Mouse (Mus musculus): ENCODE measurements at regions not wholly inside any gene's neighbourhood (a gene's known extent, or its start where the extent isn't known, plus 50 kb on each side); places are given as distances from the start of the nearest gene placed in this dataset.
A peak's percentile ranks its signal among the peaks of the same experiment; 100 is the strongest.

DNA sequence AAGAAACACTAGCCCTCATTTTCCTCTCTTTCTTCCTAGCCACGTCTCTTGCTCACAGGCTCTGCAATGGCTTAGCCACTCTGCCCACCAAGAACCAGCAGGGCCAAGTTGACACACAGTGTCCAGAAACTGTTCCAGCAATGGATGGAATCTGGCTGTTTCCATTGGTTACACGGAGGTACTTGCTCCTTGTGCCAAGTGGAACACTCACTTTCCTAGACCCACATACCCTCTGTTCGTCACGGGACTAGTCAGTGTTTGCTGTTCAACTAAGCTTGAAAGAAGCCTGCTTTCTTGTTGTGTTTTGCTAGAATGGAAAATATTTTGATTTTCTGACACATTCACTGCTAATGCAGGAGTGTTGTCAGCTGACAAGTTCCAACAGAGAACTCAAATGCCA is 575.7 kb upstream of the Gulo start:
- no peak for DNase-seq (ENCODE audit: low spot score in 2 of 2)

DNA sequence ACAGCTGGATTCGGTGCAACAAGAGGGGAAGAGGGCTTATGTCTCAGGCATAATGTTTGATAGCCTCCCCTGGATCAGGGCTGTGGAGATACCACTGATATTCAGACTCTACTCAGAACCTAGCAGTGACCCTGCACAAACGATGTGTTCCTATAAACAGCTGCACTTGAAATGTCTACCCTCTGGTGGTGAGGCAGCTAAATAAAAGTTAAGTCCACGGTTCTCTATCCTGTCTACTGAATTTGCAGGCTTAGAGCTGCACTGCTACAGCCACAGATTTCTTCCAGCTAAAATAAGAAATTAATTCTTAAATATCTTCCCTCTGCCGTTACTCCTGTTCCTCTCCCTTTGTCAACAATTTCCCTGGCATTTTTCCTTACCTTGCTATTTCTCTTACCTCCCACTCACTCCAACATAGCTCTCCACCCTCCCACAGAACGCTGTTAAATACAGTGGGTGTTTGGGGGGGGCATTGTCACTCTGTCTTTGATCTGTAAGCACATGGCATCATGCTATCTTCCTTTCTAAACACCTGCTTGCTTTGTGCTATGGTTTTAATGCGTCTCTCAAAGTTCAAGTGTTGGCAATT is 571.0 kb upstream of the Gulo start:
- DNase-seq (ENCODE audit: low spot score in 2 of 2) = no peak

DNA sequence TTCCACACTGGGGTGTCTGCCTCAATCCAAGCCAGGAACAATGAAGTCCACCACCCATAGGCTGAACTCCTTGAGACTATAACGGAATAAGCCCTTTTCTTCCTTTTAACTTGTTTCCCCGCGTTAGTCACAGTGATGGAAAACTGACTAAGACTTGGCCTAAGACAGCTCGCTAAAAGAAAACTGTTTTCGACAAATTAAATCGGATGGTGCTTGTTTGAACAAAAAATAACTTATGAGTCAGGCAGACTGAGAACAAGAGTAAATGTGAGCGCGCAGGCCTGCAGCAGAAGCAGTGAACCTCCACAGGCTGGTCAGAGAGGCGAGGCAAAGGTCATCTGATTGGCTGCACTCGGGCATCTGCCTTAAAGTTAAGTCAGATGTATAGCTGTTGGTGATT is 557.6 kb upstream of the Gulo start:
- DNase-seq (ENCODE audit: low spot score in 2 of 2) = no peak

DNA sequence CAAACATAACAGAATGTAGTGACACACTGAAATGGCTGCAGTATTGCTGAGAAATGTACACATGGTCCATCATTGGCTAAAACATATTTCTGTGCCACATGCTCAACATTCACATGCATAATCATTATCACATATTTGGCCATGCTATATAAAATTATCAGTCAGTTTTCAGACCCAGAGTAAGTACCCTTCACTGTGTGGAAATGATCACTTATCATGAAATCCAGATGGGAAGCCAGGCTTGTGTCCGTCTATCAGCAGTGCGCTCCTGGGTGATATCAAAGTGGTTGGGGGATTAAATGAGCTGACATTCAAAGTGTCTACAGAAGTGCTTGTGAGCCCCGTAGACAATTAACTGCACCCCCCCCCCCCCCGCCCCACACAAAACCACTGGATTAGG is 553.7 kb upstream of the Gulo start:
- no peak for DNase-seq (ENCODE audit: low spot score in 2 of 2)

DNA sequence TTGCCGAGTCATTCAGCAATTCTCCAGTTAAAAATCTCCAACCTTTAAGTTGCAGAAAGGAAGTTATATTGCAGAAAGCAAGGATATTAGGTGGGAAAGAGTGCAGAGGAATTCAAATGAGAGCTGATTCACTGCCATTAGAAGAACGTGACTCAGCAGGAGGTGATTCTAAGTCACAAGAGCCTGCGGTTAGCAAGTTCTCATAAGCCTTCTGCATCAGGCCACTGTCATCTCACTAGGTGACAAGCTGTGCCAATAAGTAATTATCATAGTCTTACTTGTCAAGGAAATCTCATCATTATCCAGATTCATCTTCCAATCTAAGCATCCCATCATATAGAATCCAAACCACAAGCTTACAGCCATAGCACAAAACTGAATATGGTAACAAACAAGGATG is 552.7 kb upstream of the Gulo start:
- no peak for DNase-seq (ENCODE audit: low spot score in 2 of 2)

DNA sequence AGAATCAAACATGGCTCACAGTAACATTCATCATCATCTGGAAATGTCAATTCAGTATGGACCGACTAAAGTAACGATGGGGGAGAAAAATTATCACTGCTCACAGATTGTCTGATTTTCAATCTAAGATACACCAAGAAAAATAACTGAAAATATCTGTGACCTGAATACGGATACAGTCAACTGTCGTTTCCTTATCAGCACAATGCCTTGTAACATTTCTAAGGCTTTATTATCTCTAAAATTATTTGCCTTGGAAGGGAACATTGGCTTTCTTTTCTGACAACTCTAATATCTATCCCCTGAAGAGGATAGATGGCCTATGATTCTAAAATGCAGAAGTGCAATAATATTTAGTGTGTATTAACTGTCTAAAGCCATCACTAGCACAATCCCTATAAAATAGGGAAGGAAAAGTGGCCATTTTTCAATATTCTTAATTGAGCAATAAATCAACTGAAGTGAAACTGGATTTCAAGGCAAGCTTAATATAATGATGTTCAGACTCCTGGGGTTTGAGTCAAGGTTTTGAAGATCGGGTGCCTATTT is 552.1 kb upstream of the Gulo start:
- no peak for DNase-seq (ENCODE audit: low spot score in 2 of 2)

DNA sequence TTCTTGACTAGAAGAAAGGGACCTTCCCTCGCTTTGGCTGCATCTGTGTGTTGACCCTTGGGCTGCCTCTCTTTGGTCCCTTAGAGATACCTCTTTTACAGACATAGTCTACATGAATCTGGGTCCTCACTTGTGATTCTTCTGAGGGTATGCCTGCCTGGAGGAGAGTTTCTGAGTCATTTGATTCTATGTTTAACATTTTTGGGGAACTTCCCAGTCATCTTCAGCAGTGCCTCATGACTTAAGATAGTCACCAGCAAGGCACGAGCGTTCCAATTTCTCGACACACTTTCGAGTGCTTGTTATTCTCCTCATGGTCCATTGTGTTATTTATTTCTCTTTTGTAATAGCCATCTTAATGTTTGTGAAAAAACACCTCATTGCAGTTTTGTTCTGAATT is 549.4 kb upstream of the Gulo start:
- DNase-seq (ENCODE audit: low spot score in 2 of 2) = no peak

DNA sequence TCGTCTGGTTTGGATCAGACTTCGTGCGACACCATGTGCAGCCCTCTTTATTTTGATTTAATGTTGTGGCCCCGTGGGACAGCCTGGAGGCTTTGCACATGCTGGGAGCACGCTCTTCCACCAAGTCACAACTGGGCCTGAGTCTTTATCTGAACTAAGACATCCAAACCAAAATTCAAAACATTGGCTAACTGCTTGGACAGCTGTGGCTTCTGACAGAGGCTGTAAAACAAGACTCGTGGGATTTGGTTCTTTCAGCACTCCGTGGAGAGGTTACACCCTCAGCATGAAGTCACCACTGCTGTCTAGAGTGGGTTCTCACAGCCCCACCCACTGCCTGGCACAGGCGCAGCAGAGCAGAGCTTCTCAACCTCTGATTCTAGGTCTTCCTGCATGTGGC is 548.6 kb upstream of the Gulo start:
- DNase-seq (ENCODE audit: low spot score in 2 of 2) = peak in 1 of 2 experiments; percentile 31

DNA sequence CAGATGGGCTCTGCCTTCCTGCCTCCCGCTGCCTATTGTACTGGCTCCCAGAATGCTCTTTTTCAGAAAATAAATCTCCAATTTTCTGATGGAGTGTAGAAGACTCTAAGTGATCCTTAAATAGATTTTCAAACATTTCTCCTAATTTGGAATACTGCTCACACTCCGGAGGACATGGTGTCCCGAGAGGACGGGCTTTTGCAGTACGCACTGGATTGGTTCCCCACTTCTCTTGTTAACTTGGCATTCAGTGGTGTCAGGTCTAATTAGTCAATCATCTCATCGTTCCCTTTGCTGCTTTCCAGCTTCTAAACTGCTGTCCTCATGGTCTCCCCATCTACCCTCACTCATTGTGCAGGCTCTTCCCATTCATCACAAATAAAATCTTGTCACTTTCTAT is 529.5 kb upstream of the Gulo start:
- DNase-seq (ENCODE audit: low spot score in 2 of 2) = peak in 1 of 2 experiments; percentile 38

DNA sequence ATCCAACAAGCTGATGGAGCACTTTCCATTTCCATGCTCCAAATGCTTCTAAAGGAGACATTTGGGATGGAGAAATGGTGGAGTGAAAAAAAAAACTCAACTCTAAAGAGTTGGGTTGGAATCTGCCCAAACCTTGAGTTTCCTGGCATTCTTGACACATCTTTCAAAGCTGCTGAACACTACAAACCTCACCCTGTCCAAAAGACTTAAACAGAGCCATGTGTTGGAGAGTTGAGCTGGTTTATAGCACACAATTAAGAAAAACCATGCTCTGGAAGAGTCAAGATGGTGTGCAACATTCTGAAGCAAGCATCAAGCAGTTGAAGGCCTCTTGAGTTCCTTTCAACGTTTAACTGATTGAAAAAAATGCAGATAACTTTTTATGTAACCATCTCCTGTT is 525.7 kb upstream of the Gulo start:
- DNase-seq (ENCODE audit: low spot score in 2 of 2) = no peak

DNA sequence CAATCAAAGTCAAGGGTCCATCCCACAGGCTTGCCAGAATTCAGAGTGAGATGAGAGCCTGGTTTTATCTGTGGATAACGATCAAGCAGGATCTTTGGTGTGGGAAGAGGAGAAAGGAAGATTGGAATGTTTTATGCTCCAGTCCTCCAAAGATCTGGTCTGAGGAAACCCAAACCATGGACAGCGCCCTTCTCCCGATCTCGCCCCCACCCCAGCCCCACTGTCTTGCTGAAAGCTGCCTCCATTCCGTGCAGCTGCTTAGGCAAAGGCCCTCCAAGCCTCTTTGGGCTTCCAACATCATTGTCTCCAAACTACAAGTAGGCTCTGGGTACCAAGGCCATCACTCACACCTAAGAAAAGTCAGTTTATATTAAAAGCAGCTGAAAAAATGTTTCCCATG is 519.1 kb upstream of the Gulo start:
- no peak for DNase-seq (ENCODE audit: low spot score in 2 of 2)

DNA sequence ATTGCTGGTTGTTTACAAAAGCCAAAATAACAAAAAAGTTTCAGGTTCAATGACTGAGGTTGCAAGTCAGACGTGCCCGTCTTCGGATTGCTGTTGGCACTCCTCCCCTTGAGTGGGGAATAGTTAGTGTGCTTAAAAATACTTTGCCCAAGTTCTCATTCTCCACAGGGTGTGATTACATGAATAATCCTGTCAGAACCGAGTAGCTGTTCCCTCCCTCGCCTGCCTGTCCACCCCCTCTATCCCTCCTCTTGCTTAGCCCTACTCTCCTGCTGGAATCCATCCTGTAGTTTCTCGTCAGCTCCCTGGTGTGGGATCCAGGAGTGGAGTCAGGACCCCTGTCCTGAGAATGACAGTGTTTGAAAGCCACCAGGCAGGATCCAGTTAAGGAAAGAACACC is 518.1 kb upstream of the Gulo start:
- peak in 1 of 2 experiments; percentile 9 for DNase-seq (ENCODE audit: low spot score in 2 of 2)

DNA sequence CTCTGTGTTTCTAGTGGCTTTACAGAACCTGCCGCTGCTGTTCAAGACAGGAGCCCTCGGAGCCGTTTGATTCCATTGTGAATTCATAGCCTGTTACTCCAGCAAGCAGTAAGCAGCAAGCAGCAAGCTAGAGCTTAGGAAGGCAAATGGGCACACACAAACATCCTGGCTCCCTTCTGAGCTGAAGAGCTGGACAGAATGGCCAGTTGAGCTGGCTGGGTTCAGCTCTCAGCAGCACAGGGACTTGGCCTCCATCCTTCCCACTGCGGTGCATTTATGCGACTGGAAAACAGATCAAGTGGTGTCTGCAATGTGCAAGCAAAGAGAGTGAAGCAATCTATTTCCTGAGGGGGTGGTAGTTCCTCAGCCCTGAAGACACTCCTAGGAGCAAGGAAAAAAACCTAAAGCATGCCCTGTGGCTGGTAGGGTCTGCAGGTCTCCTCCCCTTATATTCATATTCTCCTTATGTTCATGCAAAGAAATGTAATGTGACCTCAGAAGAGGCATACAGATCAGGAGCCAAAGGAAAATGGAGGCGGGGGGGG is 513.9 kb upstream of the Gulo start:
- DNase-seq (ENCODE audit: low spot score in 2 of 2) = no peak

DNA sequence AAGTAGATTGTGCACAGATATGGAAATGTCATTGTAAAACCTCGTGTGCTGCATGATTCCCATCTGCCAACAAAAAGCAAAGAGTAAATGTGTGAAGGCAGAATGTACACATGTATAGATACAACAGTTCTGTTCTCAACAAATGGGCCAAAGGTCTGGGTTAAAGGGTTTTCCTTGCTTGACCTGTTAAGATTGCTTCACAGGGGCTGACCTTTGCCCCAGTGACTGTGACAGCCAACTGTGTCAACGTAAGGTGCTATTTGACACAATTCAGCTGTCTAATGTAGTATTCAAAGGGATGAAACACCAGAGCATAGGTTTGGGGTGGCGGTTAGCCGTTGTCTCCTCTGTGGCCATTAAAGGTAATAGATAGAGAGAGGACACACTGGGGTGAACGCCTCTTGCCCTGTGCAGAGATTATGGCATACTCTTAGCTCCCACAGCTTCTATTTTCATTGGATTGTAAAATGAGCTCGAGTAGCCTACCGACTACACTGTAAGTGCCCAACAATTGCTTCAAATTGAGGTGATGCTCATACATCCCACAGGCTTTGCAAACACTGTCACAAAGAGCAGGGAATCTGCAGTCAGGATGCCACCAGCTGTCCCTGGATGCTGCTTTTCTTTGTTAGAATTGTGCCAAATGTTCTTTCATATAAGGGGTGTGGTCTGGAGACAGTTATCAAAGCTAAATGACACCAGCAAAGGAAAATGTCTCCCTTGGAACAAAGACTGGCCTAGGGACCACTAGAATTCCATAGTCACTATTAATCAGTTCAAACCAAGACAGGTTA is 513.0 kb upstream of the Gulo start:
- no peak for DNase-seq (ENCODE audit: low spot score in 2 of 2)

DNA sequence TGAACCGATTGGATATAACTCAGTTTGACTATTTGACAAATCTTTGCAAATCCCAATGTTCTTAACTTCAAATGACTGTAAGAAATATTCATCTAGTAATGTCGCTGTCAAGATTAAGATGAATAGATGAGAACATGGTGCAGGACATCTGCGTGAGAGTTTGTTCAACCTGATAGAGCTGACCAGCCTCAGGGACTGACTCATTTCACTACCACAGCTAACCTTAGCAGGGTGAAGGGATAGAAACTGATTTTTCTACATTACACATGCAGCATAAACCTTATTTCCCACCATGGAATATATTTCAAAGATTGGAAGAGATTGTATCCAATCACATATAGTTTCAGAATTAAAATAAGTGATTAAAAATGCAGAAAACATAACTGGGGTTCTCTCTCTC is 507.8 kb upstream of the Gulo start:
- DNase-seq (ENCODE audit: low spot score in 2 of 2) = peak in 1 of 2 experiments; percentile 7

DNA sequence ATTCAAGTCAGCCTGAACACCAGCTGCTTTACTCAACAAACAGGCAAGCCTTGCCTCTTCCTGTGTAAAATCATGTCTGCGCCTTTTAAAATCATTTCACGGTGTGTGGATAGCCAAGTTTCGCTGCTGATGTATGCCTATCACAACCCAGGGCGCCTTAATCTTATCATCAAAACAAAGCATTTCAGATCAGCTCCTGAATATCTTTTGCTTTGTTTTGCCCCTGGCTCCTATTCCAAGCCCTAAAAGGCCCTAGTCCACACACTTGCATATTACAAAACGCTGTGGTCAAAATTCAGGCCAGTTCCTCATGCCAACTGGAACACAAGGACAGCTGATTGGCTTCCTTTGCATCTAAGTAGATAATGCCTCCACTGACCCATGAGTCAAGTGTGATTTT is 501.7 kb upstream of the Gulo start:
- no peak for DNase-seq (ENCODE audit: low spot score in 2 of 2)

DNA sequence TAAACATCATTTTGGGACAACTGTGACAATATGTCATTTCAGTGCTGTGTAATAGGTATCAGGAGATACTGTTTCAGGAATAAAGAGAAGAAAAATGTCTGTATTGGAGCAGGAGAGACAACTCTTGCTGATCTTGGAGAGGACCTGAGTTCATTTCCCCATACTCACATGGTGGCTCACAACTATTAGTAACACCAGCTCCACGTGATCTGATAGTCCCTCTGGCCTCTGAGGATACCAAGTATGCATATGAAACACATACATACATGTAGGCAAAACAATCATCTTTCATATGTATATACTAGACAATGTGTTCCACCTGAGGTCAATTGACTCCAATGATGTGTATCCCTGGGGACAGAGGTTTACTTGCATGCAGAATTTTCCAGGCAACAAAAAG is 501.2 kb upstream of the Gulo start:
- DNase-seq (ENCODE audit: low spot score in 2 of 2) = peak in 1 of 2 experiments; percentile 8

DNA sequence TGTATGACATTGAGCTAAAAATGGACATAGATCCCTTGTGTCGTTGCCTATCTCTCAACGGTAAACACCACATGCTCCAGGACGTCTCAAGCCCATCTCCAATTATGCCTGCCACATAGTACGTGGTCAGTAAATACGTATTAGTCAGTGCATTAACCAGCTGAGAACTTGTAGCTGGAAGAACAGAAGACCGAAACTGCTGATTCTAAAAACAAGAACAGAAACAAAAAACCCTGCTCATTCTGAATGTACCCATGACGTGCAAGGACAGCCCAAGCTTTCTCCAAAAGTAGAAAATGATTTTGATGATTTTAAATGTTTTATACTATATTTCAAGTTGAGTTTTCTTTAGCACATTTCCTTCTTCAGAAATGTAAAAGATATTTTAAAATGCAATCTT is 500.7 kb upstream of the Gulo start:
- DNase-seq (ENCODE audit: low spot score in 2 of 2) = no peak

DNA sequence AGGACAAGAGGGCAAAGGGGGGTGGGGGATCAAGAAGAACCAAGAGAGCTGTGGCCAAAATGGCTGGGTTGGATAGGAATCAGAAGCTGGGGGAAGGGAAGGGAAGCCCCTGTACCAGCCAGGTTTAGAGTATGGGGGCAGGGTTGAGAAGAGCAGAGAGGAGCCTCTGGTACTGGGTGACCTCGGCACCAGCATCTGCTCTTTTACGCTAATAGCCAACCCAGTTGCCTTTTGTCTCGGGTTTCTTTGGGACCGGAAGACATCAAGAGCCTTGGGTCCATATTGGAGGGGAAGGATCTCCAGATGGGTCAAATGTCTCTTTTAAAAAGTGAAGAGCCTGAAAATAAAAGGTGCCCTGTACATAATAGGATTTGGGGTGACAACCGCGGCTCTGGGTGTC is 493.0 kb upstream of the Gulo start:
- DNase-seq (ENCODE audit: low spot score in 2 of 2) = no peak

DNA sequence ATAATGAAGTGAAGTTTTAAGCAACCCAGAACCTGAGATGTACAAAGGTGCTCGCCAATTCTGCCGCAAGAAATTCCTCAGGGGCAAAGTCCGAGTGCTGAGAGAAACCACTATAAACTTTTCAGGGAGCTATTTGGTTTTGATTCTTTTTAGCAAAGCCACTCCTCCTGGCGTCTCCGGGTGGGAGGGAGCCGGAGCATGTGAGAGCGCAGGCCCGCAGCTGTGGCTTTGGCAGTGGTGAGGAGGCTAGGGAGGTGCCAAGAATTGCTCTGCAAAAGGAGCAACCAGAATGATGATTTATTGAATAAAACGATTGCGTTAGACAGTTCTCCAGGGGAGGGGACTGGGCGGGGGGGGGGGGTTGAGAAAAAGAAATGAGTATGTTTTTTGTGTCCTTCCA is 490.9 kb upstream of the Gulo start:
- peak; percentile 71 to 76 for DNase-seq (ENCODE audit: low spot score in 2 of 2)

DNA sequence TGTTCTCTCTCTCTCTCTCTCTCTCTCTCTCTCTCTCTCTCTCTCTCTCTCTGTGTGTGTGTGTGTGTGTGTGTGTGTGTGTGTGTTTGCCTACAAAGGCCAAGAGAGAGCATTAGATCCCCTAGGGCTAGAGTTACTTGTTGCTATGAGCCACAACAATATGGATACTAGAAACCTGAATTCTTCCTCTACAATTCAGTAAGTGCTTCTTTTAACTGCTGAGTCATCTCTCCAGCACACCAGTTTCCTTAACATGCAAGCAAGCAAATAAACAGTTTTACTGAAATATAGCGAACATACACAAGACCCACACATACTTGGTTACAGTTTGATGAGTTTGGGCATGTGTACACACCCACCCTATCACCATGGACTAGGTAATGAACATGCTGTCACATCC is 486.1 kb upstream of the Gulo start:
- DNase-seq (ENCODE audit: low spot score in 2 of 2) = no peak

DNA sequence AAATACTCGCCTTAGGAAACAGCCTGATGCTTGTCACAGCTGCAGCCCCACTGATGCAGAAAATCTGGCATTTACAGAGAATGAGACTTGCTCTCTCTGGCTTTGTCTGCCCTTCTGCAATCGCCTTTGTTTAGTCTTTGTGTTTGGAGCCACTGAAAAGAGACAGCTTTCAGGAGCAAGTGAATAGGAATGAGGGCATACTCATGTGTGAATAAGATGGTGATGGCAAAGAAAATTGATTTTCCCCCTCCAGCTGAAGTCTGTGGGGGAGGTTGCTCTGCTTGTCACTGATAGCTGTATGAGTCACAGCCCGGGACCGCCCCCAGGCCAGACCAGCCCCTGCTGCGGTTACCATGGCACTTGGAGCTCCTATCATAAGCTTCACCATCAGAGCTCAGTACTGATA is 485.5 kb upstream of the Gulo start:
- DNase-seq (ENCODE audit: low spot score in 2 of 2) = peak in 1 of 2 experiments; percentile 29

DNA sequence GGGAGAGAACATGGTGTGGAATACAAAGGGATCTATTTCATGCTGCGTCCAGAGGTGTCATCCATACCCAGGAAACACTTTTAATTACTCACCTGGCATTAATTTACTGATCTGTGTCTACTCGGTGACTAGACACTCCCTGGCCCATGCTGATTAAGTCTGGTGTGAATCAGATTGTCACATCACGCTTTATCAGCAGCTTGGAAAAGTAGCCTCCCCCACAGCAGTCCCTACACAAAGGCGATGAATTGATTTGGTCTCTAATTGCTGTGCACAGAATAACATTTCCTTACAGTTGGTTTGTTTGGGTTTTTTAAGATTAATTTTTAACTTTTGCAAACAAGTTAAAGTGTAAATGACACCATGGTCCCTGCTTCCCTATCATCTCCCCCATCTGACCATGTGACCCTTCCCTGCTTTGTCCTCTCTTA is 484.7 kb upstream of the Gulo start:
- DNase-seq (ENCODE audit: low spot score in 2 of 2) = no peak

All from urinary bladder, postnatal 4 days (tissue).